ENCODE assay signal across 15 mouse cellular contexts in genomic region chr6:140620531-140621349, GRCm38 (mm10). TPM values are rescaled to one million over a fixed set of nuclear protein-coding genes. Genes with fewer than 3 reads are reported as not detected.
A peak's percentile ranks its signal among the peaks of the same experiment; 100 is the strongest.
DNase-seq lines count a peak whose midpoint lies in the region; ATAC-seq lines count a peak whose summit lies in the region.
"Had no signal": no experiment of that assay in that cellular context is flagged by ENCODE, and none has a peak within 500 bp of the region (broad histone marks: within the 10 kb centered on the region; RNA-seq: fewer than 3 reads in every experiment).

No protein-coding gene starts in this region.

- WGBS in embryonic facial prominence, embryonic 13.5 days = 50% methylated on average over 13 of the region's 13 CpGs
- WGBS in embryonic facial prominence, embryonic 10.5 days = 64% methylated on average over 13 of the region's 13 CpGs
- WGBS in limb, embryonic 15.5 days = 30% methylated on average over 13 of the region's 13 CpGs

- no peak for DNase-seq in embryonic facial prominence, embryonic 10.5 days (ENCODE audit: low spot score)
- DNase-seq in 416B (ENCODE audit: low read depth) = peak; percentile 45
- DNase-seq in NIH3T3 (ENCODE audit: low read depth) = peak; percentile 75
- DNase-seq in layer of hippocampus, postnatal 10 days (ENCODE audit: low spot score in 2 of 2) = no peak
- DNase-seq in adrenal gland, adult 8-10 months = no peak
- no peak for DNase-seq in cerebellum, adult 11 months
- DNase-seq: B cell, adult 2 months; embryo, embryonic 11 days; heart, adult 11 months; kidney, adult 9 months; liver, embryonic 13.5 days had no signal

- no peaks in the 10 kb centered on the region for H3K27me3 ChIP-seq in embryonic facial prominence, embryonic 13.5 days
- H3K27me3 ChIP-seq in embryonic facial prominence, embryonic 10.5 days (replicated peaks; ENCODE audit: low read depth, poor library complexity, severe bottlenecking) = peaks cover 8% of the 10 kb centered on the region
- no peaks in the 10 kb centered on the region for H3K27me3 ChIP-seq in limb, embryonic 15.5 days
- H3K27me3 ChIP-seq: liver, embryonic 13.5 days had no signal

- H3K27ac ChIP-seq in embryonic facial prominence, embryonic 13.5 days = peak overlapping the region; percentile 24; the same call in 1 of the 2 replicates
- no peak overlapping the region for H3K27ac ChIP-seq in embryonic facial prominence, embryonic 10.5 days (replicated peaks)
- H3K27ac ChIP-seq in limb, embryonic 15.5 days = peak overlapping the region; percentile 80
- H3K27ac ChIP-seq: hindbrain, embryonic 14.5 days; liver, embryonic 13.5 days had no signal

- H3K4me3 ChIP-seq in embryonic facial prominence, embryonic 13.5 days = no peak overlapping the region
- no peak overlapping the region for H3K4me3 ChIP-seq in embryonic facial prominence, embryonic 10.5 days
- no peak overlapping the region for H3K4me3 ChIP-seq in limb, embryonic 15.5 days
- H3K4me3 ChIP-seq: liver, embryonic 13.5 days had no signal

- H3K4me2 ChIP-seq in embryonic facial prominence, embryonic 13.5 days = no peak overlapping the region
- H3K4me2 ChIP-seq in limb, embryonic 15.5 days = no peak overlapping the region
- H3K4me2 ChIP-seq: hindbrain, embryonic 14.5 days; liver, embryonic 13.5 days had no signal

- no peak for ATAC-seq in embryonic facial prominence, embryonic 13.5 days (ENCODE audit: insufficient number of reproducible peaks, insufficient read depth, low FRiP score, low TSS enrichment, low read depth)
- ATAC-seq in limb, embryonic 15.5 days (ENCODE audit: insufficient number of reproducible peaks, low FRiP score, low TSS enrichment, low read depth) = no peak
- ATAC-seq: forebrain, embryonic 14.5 days had no signal

- H3K36me3 ChIP-seq in embryonic facial prominence, embryonic 13.5 days = no peaks in the 10 kb centered on the region
- H3K36me3 ChIP-seq in embryonic facial prominence, embryonic 10.5 days (replicated peaks) = no peaks in the 10 kb centered on the region
- H3K36me3 ChIP-seq in limb, embryonic 15.5 days = no peaks in the 10 kb centered on the region
- H3K36me3 ChIP-seq: liver, embryonic 13.5 days had no signal

- H3K9me3 ChIP-seq in embryonic facial prominence, embryonic 13.5 days = no peaks in the 10 kb centered on the region
- no peaks in the 10 kb centered on the region for H3K9me3 ChIP-seq in embryonic facial prominence, embryonic 10.5 days
- H3K9me3 ChIP-seq in limb, embryonic 15.5 days = no peaks in the 10 kb centered on the region
- H3K9me3 ChIP-seq: liver, embryonic 13.5 days had no signal

- H3K9ac ChIP-seq in embryonic facial prominence, embryonic 13.5 days = no peak overlapping the region
- no peak overlapping the region for H3K9ac ChIP-seq in limb, embryonic 15.5 days
- H3K9ac ChIP-seq: hindbrain, embryonic 14.5 days; liver, embryonic 13.5 days had no signal

- peaks cover 17% of the 10 kb centered on the region for H3K4me1 ChIP-seq in embryonic facial prominence, embryonic 13.5 days
- peaks cover 21% of the 10 kb centered on the region for H3K4me1 ChIP-seq in embryonic facial prominence, embryonic 10.5 days
- H3K4me1 ChIP-seq in limb, embryonic 15.5 days = peaks cover 24% of the 10 kb centered on the region

RNA-seq across cellular contexts. Expression of gene Aebp2, which starts 1.7 kb away (rescaled TPM):
- polyA plus RNA-seq in embryonic facial prominence, embryonic 13.5 days (2015; fragmentation: Nextera tagmentation; extraction: Ambion mirVana) = 15.3 and 17.6 TPM in 2 replicates
- 8.1 and 9.4 TPM in 2 replicates for polyA plus RNA-seq in embryonic facial prominence, embryonic 10.5 days (2016; fragmentation: Nextera tagmentation; extraction: Ambion mirVana)
- 14.4 and 17.1 TPM in 2 replicates for polyA plus RNA-seq in limb, embryonic 15.5 days (2015; fragmentation: Nextera tagmentation; extraction: Ambion mirVana)
- 10 to 100 TPM; 45.9 to 47.1 TPM for total RNA-seq in layer of hippocampus, postnatal 10 days (2021)
- total RNA-seq in adrenal gland, adult 8-10 months (2022) = 10 to 100 TPM; 38.0 to 55.7 (median 50.2) TPM

Comparison
In these comparisons a context has a peak if more than half of its experiments do, and no peak if none do; other contexts are left out.
1. DNase-seq: peak in 416B (single experiment) and NIH3T3 (single experiment); none in embryonic facial prominence, embryonic 10.5 days (single experiment), layer of hippocampus, postnatal 10 days (0 of 2), adrenal gland, adult 8-10 months (single experiment) and cerebellum, adult 11 months (single experiment).